Mouse (Mus musculus) limb, embryonic 11.5 days (tissue): ENCODE data around the gene Dusp16. TPM values are rescaled to one million over a fixed set of nuclear protein-coding genes. Genes with fewer than 3 reads are reported as not detected.

ENCODE experiments used
- ATAC-seq: fragments of 200-750 bp; cut with Nextera tagmentation; 2 replicates; pipeline ENCODE4 v1.8.0; 2017; ENCODE audit warnings: low read depth; ENCODE audit not compliant: insufficient number of reproducible peaks, low FRiP score, low TSS enrichment
- DNase-seq: peaks from one replicate; pipeline ENCODE4 v3.0.0-alpha.2; 2015; ENCODE audit warnings: low spot score
- H3K27ac ChIP-seq: fragments of 300-500 bp; sonication (generic); replicated peaks from 2 replicates; pipeline ENCODE4 v1.5.1; 2014; ENCODE audit warnings: low read depth, mild to moderate bottlenecking, low read length
- H3K27me3 ChIP-seq: fragments of 300-500 bp; sonication (generic); 2 replicates; pipeline ENCODE4 v1.6.1; 2014; ENCODE audit warnings: mild to moderate bottlenecking, low read length, mixed read lengths; ENCODE audit not compliant: control insufficient read depth, insufficient read depth
- H3K36me3 ChIP-seq: fragments of 300-500 bp; sonication (generic); 2 replicates; pipeline ENCODE4 v1.6.1; 2014; ENCODE audit warnings: mild to moderate bottlenecking, low read length, moderate library complexity, mixed read lengths; ENCODE audit not compliant: control insufficient read depth, insufficient read depth
- H3K4me1 ChIP-seq: fragments of 300-500 bp; sonication (generic); 2 replicates; pipeline ENCODE4 v1.6.1; 2014; ENCODE audit warnings: low read length, mixed read lengths; ENCODE audit not compliant: control insufficient read depth, insufficient read depth
- H3K4me2 ChIP-seq: fragments of 300-500 bp; sonication (generic); 2 replicates; pipeline ENCODE4 v1.6.1; 2014; ENCODE audit warnings: low read depth, mild to moderate bottlenecking, moderate library complexity; ENCODE audit not compliant: severe bottlenecking
- H3K4me3 ChIP-seq: fragments of 300-500 bp; sonication (generic); 2 replicates; pipeline ENCODE4 v1.5.1; 2014; ENCODE audit warnings: low read depth, low read length
- H3K9ac ChIP-seq: fragments of 300-500 bp; sonication (generic); 2 replicates; pipeline ENCODE4 v1.6.1; 2014; ENCODE audit warnings: mild to moderate bottlenecking, low read length
- H3K9me3 ChIP-seq: fragments of 300-500 bp; sonication (generic); 2 replicates; pipeline ENCODE4 v1.6.1; 2016; ENCODE audit warnings: low read length; ENCODE audit not compliant: control insufficient read depth
- WGBS: fragments of 180-500 bp; shearing (Covaris S2); extraction: QIAGEN DNeasy Blood & Tissue Kit; methylation state at CpG from one replicate; pipeline ENCODE4 v1.1.7; 2014; 5-methylcytosine and 5-hydroxymethylcytosine counted together
- polyA plus RNA-seq: library from polyadenylated mRNA; unstranded; fragments of >200 nt; fragmentation: Nextera tagmentation; extraction: Ambion mirVana; gene quantifications from 2 replicates; pipeline ENCODE4 v1.2.1, GENCODE M21; 2014

Dusp16 gene
- polyA plus RNA-seq, 1 experiment from 2014 or later: 13.2 TPM

- 92% methylated on average over 7 of the region's 7 CpGs for WGBS
- H3K9ac ChIP-seq: no peak overlapping the region
- H3K36me3 ChIP-seq: no peaks in the 10 kb centered on the region
- no peak for DNase-seq
- ATAC-seq: no peak
- H3K27me3 ChIP-seq: no peaks in the 10 kb centered on the region
- H3K4me3 ChIP-seq: no peak overlapping the region
- no peaks in the 10 kb centered on the region for H3K4me1 ChIP-seq
- no peak overlapping the region for H3K27ac ChIP-seq
- H3K4me2 ChIP-seq: no peak overlapping the region
- no peaks in the 10 kb centered on the region for H3K9me3 ChIP-seq
Measured at GRCm38 (mm10) chr6:134782900-134783299, 9.5 kb downstream of the Dusp16 start.

GRCm38 (mm10) chr6:134781494-134781913, 10.9 kb downstream of the Dusp16 start:
- no peaks in the 10 kb centered on the region for H3K4me1 ChIP-seq
- no peaks in the 10 kb centered on the region for H3K36me3 ChIP-seq
- no peak for ATAC-seq
- H3K27me3 ChIP-seq: no peaks in the 10 kb centered on the region
- H3K4me3 ChIP-seq: no peak overlapping the region
- H3K9me3 ChIP-seq: no peaks in the 10 kb centered on the region
- DNase-seq: no peak
- 85% methylated on average over 7 of the region's 7 CpGs for WGBS
- no peak overlapping the region for H3K9ac ChIP-seq
- H3K4me2 ChIP-seq: no peak overlapping the region
- no peak overlapping the region for H3K27ac ChIP-seq

- WGBS: 79% methylated on average over 2 of the region's 2 CpGs
- Histone ChIP-seq H3K4me1 (no peaks in the 10 kb centered on the region), H3K9me3 (no peaks in the 10 kb centered on the region), H3K4me2 (no peak overlapping the region), H3K4me3 (no peak overlapping the region), H3K27ac (no peak overlapping the region), H3K36me3 (no peaks in the 10 kb centered on the region), H3K9ac (no peak overlapping the region), H3K27me3 (no peaks in the 10 kb centered on the region)
- ATAC-seq: no peak
- DNase-seq: no peak
Measured at GRCm38 (mm10) chr6:134780024-134780423, 12.4 kb downstream of the Dusp16 start.

GRCm38 (mm10) chr6:134773961-134774360, 18.5 kb downstream of the Dusp16 start:
- Histone ChIP-seq H3K36me3 (no peaks in the 10 kb centered on the region), H3K4me3 (no peak overlapping the region), H3K4me2 (no peak overlapping the region), H3K27ac (no peak overlapping the region), H3K27me3 (no peaks in the 10 kb centered on the region), H3K4me1 (no peaks in the 10 kb centered on the region), H3K9me3 (no peaks in the 10 kb centered on the region), H3K9ac (no peak overlapping the region)
- DNase-seq (no peak), ATAC-seq (no peak)
- 64% methylated on average over 3 of the region's 3 CpGs for WGBS

- H3K27ac ChIP-seq: no peak overlapping the region
- DNase-seq: no peak
- H3K4me2 ChIP-seq: no peak overlapping the region
- ATAC-seq: no peak
- no peaks in the 10 kb centered on the region for H3K27me3 ChIP-seq
- no peak overlapping the region for H3K4me3 ChIP-seq
- H3K9me3 ChIP-seq: no peaks in the 10 kb centered on the region
- no peaks in the 10 kb centered on the region for H3K4me1 ChIP-seq
- WGBS: 93% methylated on average over 1 of the region's 1 CpGs
- no peaks in the 10 kb centered on the region for H3K36me3 ChIP-seq
- H3K9ac ChIP-seq: no peak overlapping the region
Measured at GRCm38 (mm10) chr6:134773292-134773893, 19.0 kb downstream of the Dusp16 start.

GRCm38 (mm10) chr6:134770339-134770738, 22.1 kb downstream of the Dusp16 start:
- Histone ChIP-seq H3K4me2 (no peak overlapping the region), H3K27me3 (no peaks in the 10 kb centered on the region), H3K4me3 (no peak overlapping the region), H3K4me1 (no peaks in the 10 kb centered on the region), H3K9me3 (no peaks in the 10 kb centered on the region), H3K9ac (no peak overlapping the region), H3K36me3 (no peaks in the 10 kb centered on the region), H3K27ac (no peak overlapping the region)
- ATAC-seq: no peak
- DNase-seq: no peak

GRCm38 (mm10) chr6:134764441-134765061, 27.9 kb downstream of the Dusp16 start:
- ATAC-seq (no peak), DNase-seq (no peak)
- H3K9me3 ChIP-seq: no peaks in the 10 kb centered on the region
- no peaks in the 10 kb centered on the region for H3K4me1 ChIP-seq
- WGBS: 92% methylated on average over 5 of the region's 5 CpGs
- H3K27me3 ChIP-seq: no peaks in the 10 kb centered on the region
- no peak overlapping the region for H3K4me2 ChIP-seq
- no peak overlapping the region for H3K4me3 ChIP-seq
- no peak overlapping the region for H3K9ac ChIP-seq
- no peak overlapping the region for H3K27ac ChIP-seq
- no peaks in the 10 kb centered on the region for H3K36me3 ChIP-seq

GRCm38 (mm10) chr6:134763436-134763835, 29.0 kb downstream of the Dusp16 start:
- 83% methylated on average over 1 of the region's 1 CpGs for WGBS
- no peak overlapping the region for H3K4me3 ChIP-seq
- H3K36me3 ChIP-seq: no peaks in the 10 kb centered on the region
- H3K27me3 ChIP-seq: no peaks in the 10 kb centered on the region
- DNase-seq (no peak), ATAC-seq (no peak)
- H3K4me2 ChIP-seq: no peak overlapping the region
- H3K4me1 ChIP-seq: no peaks in the 10 kb centered on the region
- no peak overlapping the region for H3K27ac ChIP-seq
- H3K9me3 ChIP-seq: no peaks in the 10 kb centered on the region
- no peak overlapping the region for H3K9ac ChIP-seq

- no peak overlapping the region for H3K9ac ChIP-seq
- H3K4me1 ChIP-seq: no peaks in the 10 kb centered on the region
- ATAC-seq: no peak
- no peak overlapping the region for H3K27ac ChIP-seq
- WGBS: 55% methylated on average over 2 of the region's 2 CpGs
- DNase-seq: no peak
- no peaks in the 10 kb centered on the region for H3K27me3 ChIP-seq
- H3K4me3 ChIP-seq: no peak overlapping the region
- H3K36me3 ChIP-seq: no peaks in the 10 kb centered on the region
- no peaks in the 10 kb centered on the region for H3K9me3 ChIP-seq
- no peak overlapping the region for H3K4me2 ChIP-seq
Measured at GRCm38 (mm10) chr6:134761808-134762207, 30.6 kb downstream of the Dusp16 start.
